Mouse (Mus musculus): ENCODE measurements around the gene Sla2.
A peak's percentile ranks its signal among the peaks of the same experiment; 100 is the strongest.
"Not testable (repeated sequence)": the region's sequence is repeated elsewhere in the genome, so short reads cannot be mapped to it uniquely, and the experiment has no call there.

Gene Sla2

DNA sequence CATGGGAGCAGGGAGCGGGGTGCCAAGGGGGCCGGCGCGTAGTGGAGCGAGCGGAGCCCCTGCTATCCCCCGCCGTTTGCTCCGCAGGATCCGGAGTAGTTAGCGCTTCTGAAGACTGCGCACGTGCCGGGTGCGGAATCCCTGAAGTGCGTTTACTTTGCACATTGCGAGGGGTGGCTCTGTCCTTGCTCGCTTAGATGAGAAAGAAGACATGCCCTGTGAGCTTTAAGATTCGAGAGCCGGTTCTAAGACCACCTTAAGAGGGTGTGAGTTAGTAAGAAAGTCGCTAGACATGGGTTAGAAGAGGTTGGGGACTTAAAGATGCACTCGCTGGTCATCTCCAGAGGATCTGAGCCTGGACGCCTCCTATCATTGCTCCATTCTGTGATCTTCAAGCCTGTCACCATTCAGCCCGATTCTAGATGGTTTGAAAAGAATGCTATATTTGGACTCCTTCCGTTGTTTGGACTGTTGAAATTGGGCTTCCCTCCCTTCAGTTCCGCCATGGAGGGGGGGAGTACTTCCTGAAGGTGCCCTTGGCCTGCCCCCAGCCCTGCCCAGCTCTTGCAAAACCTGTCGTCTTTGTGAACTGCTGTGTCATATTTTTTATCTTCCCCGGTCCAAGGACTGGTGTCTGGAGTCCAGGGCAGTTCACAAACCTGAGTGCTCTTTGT lies 23.4 kb downstream of the Sla2 start:
- peak; percentile 46 to 66 for DNase-seq

DNA sequence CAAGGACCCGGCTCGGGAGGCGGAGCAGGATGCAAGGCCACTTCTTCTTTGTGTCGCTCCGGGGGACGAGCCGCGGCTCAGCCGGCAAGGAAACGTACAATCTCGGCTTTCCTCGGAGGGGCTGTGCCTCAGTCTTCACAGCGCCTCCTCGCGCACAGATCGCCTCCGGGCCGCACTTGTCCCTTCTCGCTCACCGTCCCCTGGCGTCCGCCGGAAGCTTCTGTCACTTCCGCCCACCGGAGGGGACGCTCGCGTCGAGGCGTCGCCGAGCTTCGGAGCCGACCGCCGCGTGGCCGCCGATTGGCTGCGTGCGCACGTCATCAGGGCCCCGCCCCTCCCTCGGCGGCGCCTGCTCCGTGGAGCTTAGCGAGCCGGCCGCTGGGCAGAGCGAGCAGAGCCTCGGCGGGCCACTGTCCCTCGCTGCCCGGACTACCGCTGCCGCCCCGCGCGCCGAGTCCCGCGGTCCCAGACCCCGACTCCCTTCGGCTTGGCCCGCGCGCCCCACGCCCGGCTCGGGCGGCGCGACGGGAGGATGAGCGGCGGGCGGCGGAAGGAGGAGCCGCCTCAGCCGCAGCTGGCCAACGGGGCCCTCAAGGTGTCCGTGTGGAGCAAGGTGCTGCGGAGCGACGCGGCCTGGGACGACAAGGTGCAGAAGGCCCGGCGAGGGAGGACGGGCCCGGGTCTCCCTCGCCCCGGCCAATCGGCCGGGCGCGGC lies 24.1 kb downstream of the Sla2 start, which contains the start of gene Rab5if:
Gene Rab5if, plus strand, starts transcription at position 357 of the 715 bp plus-strand sequence.
- peak; percentile 98 to 99 for DNase-seq

DNA sequence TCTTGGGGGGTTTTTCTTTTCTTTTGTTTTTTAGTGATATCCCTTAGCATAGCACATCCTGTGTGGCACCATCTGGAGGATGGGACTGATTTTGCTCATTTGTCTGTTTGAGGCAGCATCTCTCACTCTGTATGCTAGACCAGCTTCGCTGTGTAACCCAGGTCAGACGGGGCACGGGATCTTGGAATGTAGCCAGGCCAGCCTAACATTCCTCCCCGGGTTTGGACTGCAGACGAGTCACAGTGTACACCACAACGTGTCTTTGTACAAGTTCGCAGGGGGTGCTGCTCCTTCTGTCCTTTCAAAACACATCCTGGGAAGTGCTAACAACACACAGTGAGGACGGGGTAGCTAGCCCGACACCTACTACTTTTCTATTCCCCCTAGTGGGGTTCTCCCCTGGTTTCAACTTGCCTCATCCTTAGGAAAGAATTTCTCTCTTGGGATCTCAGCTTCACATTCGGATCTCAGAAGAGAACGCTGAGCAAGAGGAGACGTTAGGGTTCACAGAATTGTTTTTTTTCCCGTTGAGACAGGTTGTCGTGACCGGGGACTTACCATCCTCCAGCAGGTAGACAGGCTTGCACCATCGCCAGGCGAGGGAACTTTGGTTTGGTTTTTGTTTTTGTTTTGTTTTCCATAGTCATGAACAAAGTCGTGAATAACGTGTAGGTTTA lies 24.8 kb downstream of the Sla2 start:
- peak; percentile 63 to 71 for DNase-seq

DNA sequence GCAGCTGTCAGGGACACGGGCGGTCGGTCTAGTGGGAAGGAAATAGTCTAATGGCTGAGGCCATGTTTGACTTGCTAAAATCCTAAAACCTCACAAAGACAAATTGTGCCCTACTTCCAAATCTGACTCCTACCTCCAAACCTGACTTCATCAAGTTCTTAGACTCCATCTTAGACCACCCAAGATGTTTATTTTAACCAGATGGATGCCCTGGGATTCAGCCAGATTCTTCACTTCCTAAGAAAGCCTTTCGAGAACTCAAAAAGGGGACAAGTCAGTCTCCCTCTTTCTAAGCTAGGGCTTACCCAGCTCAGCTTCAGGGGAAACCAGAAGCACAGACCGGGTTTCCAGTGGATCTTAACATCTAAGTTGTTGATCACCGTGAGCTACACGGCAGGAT lies 28.3 kb downstream of the Sla2 start:
- DNase-seq = no peak

DNA sequence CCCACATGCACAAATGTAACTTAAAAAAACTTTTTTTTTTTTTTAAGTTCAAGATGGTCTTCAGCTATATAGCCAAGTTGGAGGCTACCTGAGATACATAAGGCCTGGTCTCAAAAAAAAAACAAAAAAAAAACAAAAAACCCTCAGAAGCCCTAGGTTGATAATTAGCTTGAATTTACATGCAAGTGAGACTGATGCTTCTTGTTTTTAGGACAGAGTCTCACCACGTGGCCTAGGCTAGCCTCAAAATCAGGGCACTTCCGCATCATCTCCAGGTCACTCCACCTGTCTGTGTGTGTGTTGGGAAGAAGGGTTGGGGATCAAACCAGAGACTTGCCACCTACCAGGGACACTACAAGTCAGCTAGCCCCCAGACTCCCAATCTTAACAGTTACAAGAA lies 29.2 kb downstream of the Sla2 start, which contains the start of gene 4930518I15Rik:
Gene 4930518I15Rik, minus strand, starts transcription at position 112 of the 400 bp plus-strand sequence.
- DNase-seq = no peak

DNA sequence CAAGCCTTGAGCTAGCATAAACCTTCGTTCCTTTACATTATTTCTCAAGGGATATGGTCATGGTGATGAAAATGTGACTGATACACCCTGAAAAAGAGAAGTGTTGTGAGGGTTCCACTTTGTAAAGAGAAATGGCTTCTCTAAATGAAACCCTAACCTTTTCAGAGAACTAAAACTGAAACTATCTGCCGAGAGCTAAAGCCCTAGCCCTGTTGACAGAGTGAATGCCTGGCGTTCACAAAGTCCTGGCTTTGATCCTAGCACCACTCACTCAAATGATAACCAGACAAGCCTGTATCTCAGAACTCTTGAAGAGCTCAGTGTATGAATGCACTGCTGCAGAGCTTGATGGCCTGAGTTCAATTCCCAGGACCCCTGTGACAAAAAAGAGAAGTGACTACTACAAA lies 29.6 kb downstream of the Sla2 start:
- no peak for DNase-seq

DNA sequence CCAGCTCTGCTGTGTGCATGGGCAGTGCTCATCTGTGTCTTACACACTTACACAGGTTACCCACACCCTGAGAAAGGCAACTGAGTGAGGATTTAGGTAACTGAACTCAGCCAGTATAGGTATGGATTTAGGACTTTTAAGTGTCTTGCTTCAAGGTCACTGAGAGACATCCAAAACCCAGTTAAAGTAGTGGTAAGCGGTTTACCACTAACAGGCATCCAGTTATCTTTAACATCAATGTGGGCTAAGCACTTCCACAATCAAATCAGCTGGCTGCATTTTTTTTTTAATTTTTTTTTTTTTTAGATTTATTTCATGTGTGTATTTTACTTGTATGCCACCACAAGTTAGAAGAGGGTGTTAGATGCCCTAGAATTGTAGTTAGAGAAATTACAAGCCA lies 30.7 kb downstream of the Sla2 start:
- DNase-seq = no peak

DNA sequence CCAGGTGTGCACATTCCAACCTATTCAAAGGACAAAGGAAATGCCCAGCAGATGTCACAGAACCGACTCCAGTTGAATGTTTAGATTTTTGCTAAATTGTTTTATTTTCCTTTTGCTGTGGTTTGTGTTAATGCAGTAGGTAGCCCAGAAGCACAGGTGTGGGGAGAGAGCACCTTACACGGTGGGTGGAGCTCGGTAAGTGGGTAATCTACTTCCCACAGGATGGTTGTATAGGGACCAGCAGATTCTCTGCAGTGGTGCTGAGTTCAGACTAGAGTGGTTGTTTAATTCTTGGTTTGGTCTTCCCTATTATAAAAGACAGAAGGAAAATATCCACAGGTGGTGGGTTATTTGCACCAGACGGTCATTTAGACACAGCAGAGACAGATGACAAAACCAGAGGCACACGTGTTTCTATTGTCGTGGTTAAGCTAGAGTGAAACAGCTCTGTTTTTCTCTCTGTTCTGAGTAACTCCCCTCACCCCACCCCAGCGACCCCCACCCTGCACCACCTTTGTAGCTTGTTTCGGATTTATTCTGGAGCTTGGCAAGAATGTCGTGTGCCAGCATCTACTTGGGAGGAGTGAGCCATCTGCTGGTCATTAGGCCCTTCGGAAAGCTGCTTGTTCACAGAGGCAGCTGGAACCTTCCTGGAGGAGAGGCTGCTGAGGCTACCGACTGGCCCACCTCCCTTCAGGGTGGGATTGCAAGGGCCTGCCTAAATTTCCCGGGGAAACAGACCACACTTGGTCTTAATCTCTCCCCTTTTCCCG lies 32.8 kb downstream of the Sla2 start:
- DNase-seq = peak; percentile 51 to 69

DNA sequence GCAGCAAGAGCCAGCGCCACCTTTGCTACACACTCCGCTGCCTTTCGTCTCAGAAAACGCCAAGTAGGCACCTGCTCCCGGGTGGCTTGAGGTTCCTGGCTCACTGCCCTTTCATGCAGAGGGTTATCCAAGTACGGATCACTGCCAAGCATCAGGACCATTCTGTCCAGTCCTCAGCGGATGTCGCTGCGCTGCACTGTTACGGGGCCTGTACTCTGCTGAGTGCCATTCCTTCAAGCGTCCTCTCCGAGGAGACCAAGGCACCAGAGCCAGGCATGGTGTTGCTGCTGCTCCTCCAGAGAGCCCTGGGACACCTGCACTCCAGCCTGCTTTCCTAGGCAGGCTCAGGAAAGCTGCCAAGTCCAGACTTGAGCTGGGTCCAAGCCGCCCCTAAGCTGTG lies 33.4 kb downstream of the Sla2 start:
- DNase-seq = not testable (repeated sequence)

DNA sequence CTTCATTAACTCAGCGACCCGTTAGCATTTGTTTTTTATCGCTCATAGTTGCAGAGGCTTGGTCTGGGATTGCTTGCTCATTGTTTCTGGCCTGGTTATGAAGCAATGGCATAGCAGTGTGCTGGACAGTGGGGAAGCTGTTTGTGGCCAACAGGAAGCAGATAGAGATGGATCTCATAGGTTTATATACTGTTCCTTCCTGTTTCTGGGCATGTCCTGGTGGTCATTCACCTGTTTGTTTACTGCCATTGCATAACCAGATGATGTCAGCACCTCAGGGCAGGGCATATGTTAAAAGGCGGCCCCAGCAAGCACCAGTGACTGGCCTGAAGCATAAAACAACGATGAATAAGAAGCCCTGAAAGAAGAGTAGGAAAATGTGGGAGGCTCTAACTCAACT lies 36.5 kb downstream of the Sla2 start:
- DNase-seq = no peak

DNA sequence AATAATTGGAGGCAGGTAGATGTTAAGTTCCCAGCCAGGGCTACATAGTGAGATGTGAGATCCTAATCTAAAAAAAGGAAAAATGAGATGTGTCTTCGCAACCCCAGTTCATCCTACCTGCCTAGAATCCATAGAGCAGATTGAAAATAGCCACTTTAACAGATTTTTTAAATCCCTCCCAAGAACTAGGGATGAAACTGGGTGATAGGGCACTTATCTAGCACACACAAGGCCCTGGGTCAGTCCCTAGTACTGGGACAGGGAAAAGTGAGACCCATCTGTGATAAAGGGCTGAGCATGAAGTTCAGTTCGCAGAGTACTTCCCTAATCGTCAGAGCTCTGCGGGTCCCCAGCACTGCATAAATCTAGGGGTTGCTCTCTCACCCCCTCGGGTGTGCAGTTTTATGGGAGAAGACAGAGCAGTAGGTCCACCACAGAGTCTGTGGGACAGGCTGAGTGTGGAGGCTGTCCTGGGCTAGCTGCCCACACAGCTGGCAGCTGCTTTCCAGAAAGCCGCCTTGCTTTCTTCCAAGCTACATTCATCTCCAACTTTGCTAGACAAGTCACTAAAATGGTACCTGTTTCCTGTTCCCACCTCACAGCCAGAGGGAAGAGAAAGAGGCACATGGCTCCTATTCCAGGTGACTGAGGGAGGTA lies 38.3 kb downstream of the Sla2 start:
- peak in 1 of 2 experiments; percentile 46 for DNase-seq

DNA sequence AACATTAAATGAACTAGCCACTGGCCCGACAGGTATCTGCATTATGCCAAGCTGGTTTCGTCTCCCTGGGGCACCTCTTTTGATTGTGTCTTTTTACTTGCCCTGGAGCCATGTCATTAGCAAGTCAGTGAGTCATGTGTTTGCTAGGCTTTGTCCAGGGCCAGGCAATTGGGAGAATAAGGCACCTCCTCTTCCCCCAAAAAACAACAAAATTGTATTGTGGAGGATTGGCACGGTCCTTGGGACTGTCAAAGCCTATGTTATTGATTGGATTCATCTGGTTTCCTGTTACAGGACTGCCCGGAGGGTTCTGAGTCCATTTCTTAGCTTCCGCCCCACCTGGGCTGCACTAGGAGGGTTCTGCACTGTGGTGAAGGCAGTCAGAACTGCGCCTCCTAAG lies 39.3 kb downstream of the Sla2 start:
- no peak for DNase-seq

DNA sequence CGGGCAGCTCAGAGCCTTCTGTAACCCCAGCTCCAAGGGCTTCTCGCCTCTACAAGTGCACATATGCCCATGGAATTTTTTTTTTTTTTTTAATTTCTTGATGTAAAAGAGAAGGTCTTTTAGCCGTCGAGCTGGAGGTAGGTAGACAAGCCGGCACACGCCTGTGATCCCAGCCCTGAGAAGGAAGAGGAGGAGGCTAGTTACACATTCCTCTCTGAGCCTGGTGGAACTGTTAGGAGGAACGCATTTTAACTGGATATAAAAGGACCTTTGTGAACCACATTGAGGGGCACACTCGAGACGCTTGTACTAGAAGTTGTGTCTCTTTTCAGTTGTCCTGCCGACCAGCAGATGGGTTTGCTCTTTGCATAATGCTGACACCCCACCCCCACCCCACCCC lies 42.3 kb downstream of the Sla2 start:
- DNase-seq = no peak

DNA sequence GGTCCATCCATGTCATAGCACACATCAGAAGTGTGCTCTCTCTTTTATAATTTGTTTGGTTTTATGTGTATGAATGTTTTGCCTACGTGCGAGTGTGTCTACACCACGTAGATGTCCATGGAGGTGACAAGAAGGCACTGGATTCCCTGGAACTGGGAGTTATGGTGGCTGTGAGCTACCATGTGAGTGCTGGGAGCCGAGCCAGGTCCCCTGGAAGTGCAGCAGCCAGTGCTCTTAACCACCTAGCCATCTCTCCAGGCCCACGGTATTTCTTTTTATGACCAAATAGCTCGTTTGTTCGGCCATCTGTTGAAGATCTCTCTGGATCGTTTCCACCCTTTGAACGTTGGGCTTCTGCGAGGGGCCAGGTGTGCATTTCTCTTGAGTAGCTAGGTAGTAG lies 43.7 kb downstream of the Sla2 start:
- no peak for DNase-seq

DNA sequence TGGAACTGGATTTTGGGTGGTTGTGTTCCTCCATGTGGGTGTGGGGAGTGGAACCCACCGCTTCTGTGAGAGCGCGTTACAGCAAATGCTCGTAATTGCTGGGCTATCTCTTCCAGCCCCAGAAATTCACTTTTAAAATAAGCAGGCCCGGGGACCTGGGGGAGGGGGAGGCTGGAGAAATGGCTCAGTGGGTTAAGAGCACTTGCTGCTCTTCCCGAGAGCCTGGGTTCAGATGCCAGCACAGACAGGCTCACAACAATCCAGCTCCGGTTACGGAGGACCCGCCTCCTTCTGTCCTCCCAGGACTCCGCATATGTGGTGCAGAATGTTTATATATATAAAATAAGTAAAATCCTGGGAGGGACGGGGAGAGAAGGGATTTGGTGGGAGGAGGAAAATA lies 44.3 kb downstream of the Sla2 start:
- DNase-seq = peak in 1 of 2 experiments; percentile 43

DNA sequence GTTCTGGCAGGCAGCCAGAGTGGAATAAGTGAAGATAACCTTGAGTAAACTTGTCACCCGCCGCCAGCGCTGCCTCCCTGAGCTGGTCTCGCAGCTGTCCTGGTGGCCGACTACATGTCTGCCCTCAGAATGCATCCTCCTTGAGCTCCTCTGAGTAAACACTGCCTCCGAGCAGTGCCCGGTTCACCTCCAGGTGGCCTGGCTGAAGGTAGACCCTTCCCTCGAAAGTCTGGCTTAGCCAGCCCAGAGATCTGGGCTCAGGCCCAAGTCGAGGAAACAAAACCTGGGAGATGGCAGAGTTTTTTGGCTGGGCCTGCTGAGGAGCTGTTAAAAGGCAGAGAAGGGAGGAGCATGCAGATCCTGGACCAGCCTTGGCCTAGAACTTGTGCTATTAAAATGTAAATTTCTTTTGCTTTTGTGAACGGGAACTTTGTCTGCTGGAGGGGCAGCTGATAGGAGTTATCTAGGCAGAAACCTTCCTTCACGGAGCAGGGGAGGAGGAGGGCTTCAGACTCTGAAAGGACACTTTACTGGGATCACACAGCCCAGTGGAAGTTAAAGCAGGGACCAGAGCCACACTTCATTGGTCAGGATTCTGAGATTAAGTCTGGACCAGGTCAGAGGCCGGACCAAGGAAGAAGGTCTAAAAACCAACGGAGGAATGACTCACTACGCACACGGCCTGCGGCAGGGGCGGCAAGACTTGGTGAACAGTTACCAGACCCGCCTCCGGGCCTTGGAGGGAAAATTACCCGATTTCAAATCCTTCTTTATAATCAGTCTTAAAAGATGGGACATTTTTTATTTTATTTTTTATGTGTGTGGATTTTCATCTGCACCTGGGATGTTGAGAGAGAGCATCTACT lies 44.9 kb downstream of the Sla2 start:
- peak; percentile 67 to 78 for DNase-seq

DNA sequence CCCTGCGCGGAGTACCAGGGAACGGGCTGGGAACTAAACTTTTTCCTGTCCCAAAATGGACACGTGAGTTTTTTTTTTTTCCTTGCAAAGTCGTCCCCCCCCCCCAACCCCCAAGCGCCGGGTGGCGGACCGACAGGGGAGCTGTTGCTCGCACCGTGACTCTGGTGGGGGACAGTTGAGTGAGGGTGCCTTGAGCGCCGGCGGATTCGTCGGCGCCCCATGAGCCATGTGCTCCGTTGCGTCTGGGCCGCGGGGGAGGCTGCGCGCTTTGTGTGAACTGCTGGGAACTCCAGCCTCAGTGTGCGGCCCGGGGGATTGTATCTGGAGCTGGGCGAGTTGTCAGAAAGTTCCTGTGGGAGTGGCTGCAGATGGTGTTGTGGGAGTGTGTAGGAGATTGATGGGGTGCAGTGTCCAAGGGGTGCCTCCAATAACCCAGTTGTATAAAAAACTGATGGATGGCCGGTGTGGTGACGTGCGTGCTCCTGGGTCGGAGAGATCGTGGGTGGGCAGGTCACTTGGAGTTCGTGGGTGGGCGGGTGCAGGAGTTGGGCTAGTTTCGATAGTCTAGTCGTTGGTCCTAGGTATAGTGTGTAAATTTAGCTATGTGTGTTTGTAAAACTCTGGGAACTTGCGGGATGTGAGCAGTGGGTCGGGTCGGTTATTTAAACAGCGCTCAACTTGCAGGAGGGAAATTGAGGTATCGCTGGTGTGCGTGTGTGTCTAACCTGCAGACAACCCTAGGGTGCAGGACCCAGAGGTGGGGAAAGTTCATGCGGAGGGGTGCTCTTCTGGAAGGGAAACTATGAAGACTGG lies 45.8 kb downstream of the Sla2 start:
- DNase-seq = peak; percentile 86 to 91

DNA sequence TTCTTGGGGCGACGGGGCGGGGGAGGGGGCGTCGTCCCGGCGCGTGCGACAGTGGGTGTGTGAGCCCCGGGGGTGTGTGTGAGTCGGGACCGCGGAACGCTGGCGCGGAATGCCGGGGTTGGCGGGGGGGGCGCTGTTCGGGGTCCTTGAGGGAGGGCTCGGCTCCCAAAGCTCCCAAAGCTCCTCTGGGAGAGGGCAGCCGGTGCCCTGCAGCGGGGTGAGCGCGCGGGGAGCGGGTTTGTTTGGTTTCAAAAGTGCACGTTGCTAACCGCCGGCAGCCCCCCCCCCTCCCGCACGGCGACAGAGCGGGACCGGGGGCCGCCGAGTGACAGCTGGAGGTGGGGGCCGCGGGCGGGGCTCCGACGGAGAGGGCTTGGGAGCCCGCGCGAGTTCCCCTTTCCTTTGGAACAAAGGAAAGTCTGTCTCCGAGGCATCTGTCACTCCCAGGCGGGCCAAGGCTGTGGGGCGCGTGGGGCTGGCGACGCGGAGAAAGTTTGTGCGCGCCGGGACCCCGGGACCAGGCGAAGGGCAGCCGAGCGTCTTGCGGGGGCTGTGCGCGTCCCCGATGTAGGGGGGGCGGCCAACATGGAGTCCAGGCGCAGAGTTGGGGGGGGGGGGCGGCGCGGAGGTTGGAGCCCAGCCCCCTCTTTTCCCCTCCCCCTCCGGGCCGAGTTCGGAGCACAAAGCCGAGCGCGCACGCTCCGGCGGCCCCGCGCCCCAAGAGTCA lies 46.5 kb downstream of the Sla2 start:
- DNase-seq = peak; percentile 77 to 83

DNA sequence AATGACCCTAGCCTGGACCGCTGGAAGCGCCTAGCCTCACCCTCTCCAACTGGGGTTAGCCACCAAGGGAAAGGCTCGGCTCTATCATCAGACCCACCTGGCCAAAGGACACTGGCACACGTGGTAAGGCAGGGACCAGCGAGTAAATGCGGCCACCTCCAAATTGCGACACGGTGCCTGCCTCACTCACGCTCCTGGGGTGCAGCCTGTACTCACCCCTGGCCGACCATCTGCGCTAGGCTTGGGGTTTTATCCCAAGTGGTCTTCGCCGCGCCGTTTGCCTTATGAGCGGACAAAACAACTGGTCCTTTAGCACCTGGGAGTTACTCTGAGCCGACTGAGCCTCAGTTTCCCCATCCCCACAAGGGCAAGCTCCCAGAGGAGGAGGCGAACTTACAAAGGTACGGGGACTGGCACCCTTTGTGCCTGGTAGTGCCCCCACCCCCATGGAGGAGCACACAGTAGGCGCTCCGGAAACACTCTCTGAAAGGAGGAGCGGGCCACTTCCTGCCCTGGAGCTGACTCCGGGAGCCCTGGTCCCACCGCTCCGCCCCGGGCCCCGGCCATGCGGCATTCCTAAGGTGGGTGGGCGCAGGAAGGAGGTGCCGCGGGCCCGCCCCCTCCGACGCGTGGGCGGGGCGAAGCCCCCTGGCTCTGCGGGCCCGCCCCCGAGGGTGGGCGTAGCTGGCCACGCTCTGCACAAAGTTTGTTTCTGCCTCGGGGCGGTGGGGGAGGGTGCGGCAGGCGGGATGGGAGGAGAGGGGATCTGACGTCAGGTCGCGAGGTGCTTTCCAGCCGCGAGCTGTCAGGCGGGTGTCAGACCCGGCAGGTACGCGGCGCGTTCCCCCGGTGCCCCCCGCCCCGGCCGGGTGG lies 47.4 kb downstream of the Sla2 start, which contains the start of gene Tgif2:
Gene Tgif2, plus strand, starts transcription at position 689 of the 873 bp plus-strand sequence.
- DNase-seq = peak; percentile 95 to 97

Measured in kidney, postnatal 4 days (tissue).